Mouse (Mus musculus) fat pad, adult 2 months (tissue): ENCODE results near the gene Zmym4.

Experiments used
- DNase-seq: peaks from one replicate; pipeline ENCODE4 v3.0.0-alpha.2; 2011; ENCODE audit warnings: low read depth, low spot score; ENCODE audit errors: extremely low read depth

Zmym4 gene

DNA sequence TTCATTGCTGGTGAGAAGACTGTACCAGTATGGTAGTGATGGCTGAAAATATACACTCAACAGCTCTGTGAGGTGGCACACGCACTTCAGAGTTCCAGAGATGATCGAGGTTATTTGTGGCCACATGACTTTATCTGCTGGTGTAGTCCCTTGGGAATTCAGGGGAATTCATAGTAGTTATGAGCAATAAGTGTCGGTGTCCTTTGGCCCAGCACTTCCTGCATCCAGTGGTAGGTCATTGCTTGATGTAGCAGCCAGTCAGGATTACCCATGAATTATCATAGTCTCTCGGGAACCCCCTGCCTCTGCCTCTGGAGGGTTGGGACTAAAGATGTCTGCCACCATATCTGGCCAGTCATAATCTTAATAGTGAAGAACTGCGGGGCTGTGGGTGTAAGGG, 144.0 kb downstream of the Zmym4 start:
- DNase-seq = no peak

DNA sequence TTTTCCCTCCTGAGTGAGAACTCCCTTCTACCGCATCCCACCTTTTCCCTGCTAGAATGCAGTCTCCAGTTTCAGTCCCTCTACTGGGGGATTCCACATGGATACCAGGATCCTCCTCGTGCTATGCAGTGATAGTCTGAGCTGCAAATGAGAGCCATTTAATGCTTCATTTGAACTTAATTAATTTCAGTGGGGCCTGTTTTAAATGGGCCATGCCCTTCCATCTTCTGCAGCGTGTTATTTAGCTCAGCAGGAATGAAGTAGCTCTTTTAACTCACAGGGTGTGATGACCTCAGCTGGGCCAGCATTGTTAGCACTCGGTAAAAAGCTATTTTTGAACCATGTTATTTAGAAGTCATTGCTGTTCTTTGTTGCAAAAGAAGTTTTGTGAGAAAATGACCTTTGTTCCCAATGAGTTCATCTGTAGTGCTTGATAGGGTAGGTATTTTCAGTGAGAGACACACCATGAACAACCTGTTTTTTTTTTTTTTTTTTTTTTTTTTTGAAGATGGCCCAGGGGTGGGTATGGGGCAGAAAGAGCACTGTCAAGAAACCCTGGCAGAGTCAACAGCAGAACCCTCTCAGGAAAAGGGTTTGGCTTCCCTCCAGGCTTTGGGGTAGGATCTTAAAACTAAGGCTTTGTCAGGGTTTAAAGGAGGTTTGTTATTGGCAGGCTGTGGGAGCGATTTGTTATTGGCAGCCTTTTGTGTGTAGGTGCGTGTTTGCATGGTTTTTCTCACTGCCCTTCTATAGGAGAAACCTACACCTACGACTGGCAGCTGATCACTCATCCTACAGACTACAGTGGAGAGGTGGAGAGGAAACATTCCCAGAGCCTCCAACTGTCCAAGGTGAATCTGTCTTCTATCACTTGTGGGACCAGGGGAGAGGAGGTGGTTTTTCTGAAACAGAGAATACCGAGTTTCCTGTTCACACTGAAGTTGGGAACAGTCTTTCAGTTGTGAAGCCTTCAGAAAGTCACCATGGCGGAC, 144.7 kb downstream of the Zmym4 start:
- DNase-seq = no peak

DNA sequence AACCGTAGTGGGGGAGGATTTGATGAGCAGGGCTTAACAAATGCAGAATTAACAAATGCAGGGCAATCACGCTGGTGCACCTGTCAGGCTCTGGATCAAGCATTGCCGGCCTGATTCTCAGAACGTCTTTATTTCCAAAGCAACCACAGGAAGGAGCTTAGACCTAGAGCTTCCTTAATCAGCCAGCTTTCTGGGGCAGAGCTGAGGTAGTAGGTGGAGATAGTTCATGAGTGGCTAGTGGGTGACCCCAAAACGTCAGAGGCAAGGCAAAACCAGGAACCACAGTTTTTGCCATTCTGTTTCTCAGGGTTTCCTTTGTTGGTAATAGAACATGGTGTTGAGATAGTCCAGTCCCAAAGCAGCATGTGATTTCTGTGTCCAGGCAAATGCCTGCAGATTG, 153.1 kb downstream of the Zmym4 start:
- DNase-seq = no peak

DNA sequence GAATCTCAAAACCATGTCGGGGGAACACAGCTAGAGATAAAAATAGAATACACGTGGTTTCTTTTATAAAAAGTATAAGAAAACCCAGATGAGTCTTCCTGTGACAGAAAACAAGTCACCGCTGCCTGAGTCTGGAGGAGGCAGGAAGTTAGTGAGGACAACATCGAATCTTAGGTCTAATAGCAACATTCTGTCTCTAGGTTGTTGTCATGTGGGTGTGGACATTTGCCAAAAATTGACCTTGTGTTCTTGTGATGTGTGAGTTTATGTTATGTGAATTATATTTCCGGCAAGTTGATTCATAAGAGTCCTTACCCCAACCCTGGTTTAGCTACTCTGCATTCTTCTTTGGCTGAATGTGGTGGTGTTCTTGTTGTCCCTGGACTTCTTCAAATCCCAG, 154.7 kb downstream of the Zmym4 start:
- DNase-seq = no peak
